Mouse (Mus musculus): ENCODE data around the gene Slamf1.
A peak's percentile ranks its signal among the peaks of the same experiment; 100 is the strongest.

The Slamf1 gene

GRCm38 (mm10) chr1:171766898-171767297 is at the start of gene Slamf1:
Gene Slamf1, plus strand, starts transcription at chr1:171767127.
- DNase-seq (ENCODE audit: low read depth): no peak

GRCm38 (mm10) chr1:171731195-171731594 is 35.7 kb upstream of the Slamf1 start:
- DNase-seq (ENCODE audit: low read depth): no peak

- no peak for DNase-seq (ENCODE audit: low read depth)
These were observed 32.0 kb upstream of the Slamf1 start for GRCm38 (mm10) chr1:171734898-171735297.

- peak; percentile 14 for DNase-seq (ENCODE audit: low read depth)
These were observed 18.6 kb upstream of the Slamf1 start for GRCm38 (mm10) chr1:171748127-171748969.

- no peak for DNase-seq (ENCODE audit: low read depth)
These were observed 5.0 kb upstream of the Slamf1 start for GRCm38 (mm10) chr1:171761853-171762448.

- DNase-seq (ENCODE audit: low read depth): no peak
These were observed 4.1 kb downstream of the Slamf1 start for GRCm38 (mm10) chr1:171770996-171771395.

GRCm38 (mm10) chr1:171772121-171772735 is 5.3 kb downstream of the Slamf1 start:
- no peak for DNase-seq (ENCODE audit: low read depth)

- DNase-seq (ENCODE audit: low read depth): no peak
These were observed 6.5 kb downstream of the Slamf1 start for GRCm38 (mm10) chr1:171773232-171773989.

GRCm38 (mm10) chr1:171774266-171774665 is 7.3 kb downstream of the Slamf1 start:
- no peak for DNase-seq (ENCODE audit: low read depth)

GRCm38 (mm10) chr1:171774678-171775077 is 7.8 kb downstream of the Slamf1 start:
- no peak for DNase-seq (ENCODE audit: low read depth)

- no peak for DNase-seq (ENCODE audit: low read depth)
These were observed 8.9 kb downstream of the Slamf1 start for GRCm38 (mm10) chr1:171775781-171776180.

GRCm38 (mm10) chr1:171777026-171777425 is 10.1 kb downstream of the Slamf1 start:
- no peak for DNase-seq (ENCODE audit: low read depth)

- peak; percentile 50 for DNase-seq (ENCODE audit: low read depth)
These were observed 15.5 kb downstream of the Slamf1 start for GRCm38 (mm10) chr1:171782287-171782915.

- DNase-seq (ENCODE audit: low read depth): no peak
These were observed 18.9 kb downstream of the Slamf1 start for GRCm38 (mm10) chr1:171785871-171786270.

- DNase-seq (ENCODE audit: low read depth): no peak
These were observed 20.5 kb downstream of the Slamf1 start for GRCm38 (mm10) chr1:171787281-171788015.

GRCm38 (mm10) chr1:171788461-171789283 is 21.7 kb downstream of the Slamf1 start:
- DNase-seq (ENCODE audit: low read depth): no peak

- no peak for DNase-seq (ENCODE audit: low read depth)
These were observed 22.5 kb downstream of the Slamf1 start for GRCm38 (mm10) chr1:171789407-171789806.

GRCm38 (mm10) chr1:171791491-171791890 is 24.6 kb downstream of the Slamf1 start:
- no peak for DNase-seq (ENCODE audit: low read depth)

- no peak for DNase-seq (ENCODE audit: low read depth)
These were observed 29.3 kb downstream of the Slamf1 start for GRCm38 (mm10) chr1:171796185-171796584.

- DNase-seq (ENCODE audit: low read depth): no peak
These were observed 30.9 kb downstream of the Slamf1 start for GRCm38 (mm10) chr1:171797840-171798239.

Measured in c-Kit-positive CD71-positive TER-119-negative erythroid progenitor cells, embryonic 14.5 days (primary cell).